Mouse (Mus musculus) neural tube, embryonic 11.5 days (tissue): ENCODE results near the gene Isyna1. TPM values are rescaled to one million over a fixed set of nuclear protein-coding genes. Genes with fewer than 3 reads are reported as not detected.
A peak's percentile ranks its signal among the peaks of the same experiment; 100 is the strongest.

Experiments used
- ATAC-seq: fragments of 200-750 bp; cut with Nextera tagmentation; 2 replicates; pipeline ENCODE4 v1.8.0; 2017; ENCODE audit warnings: moderate number of reproducible peaks, mild to moderate bottlenecking, moderate TSS enrichment, moderate library complexity; ENCODE audit not compliant: insufficient read depth, low FRiP score, low TSS enrichment
- DNase-seq: peaks from one replicate; pipeline ENCODE4 v3.0.0-alpha.2; 2015; ENCODE audit warnings: low spot score
- H3K27ac ChIP-seq: fragments of 300-500 bp; sonication (generic); 2 replicates; pipeline ENCODE4 v1.5.1; 2014; ENCODE audit warnings: low read depth, mild to moderate bottlenecking, low read length
- H3K27me3 ChIP-seq: fragments of 300-500 bp; sonication (generic); 2 replicates; pipeline ENCODE4 v1.6.1; 2014; ENCODE audit warnings: mild to moderate bottlenecking, low read length, mixed read lengths; ENCODE audit not compliant: control insufficient read depth, insufficient read depth
- H3K36me3 ChIP-seq: fragments of 300-500 bp; sonication (generic); 2 replicates; pipeline ENCODE4 v1.6.1; 2014; ENCODE audit warnings: mild to moderate bottlenecking, low read length, moderate library complexity, mixed read lengths; ENCODE audit not compliant: control insufficient read depth, insufficient read depth
- H3K4me1 ChIP-seq: fragments of 300-500 bp; sonication (generic); 2 replicates; pipeline ENCODE4 v1.6.1; 2014; ENCODE audit warnings: low read length, mixed read lengths; ENCODE audit not compliant: control insufficient read depth, insufficient read depth
- H3K4me2 ChIP-seq: fragments of 300-500 bp; sonication (generic); 2 replicates; pipeline ENCODE4 v1.6.1; 2014; ENCODE audit warnings: low read depth, mild to moderate bottlenecking, moderate library complexity
- H3K4me3 ChIP-seq: fragments of 300-500 bp; sonication (generic); 2 replicates; pipeline ENCODE4 v1.5.1; 2014; ENCODE audit warnings: low read depth, low read length
- H3K9ac ChIP-seq: fragments of 300-500 bp; sonication (generic); 2 replicates; pipeline ENCODE4 v1.6.1; 2014; ENCODE audit warnings: mild to moderate bottlenecking, low read length
- H3K9me3 ChIP-seq: fragments of 300-500 bp; sonication (generic); 2 replicates; pipeline ENCODE4 v1.6.1; 2016; ENCODE audit warnings: low read length; ENCODE audit not compliant: control insufficient read depth
- whole genome bisulfite sequencing: fragments of 180-500 bp; shearing (Covaris S2); extraction: QIAGEN DNeasy Blood & Tissue Kit; methylation state at CpG from one replicate; pipeline ENCODE4 v1.1.7; 2014; 5-methylcytosine and 5-hydroxymethylcytosine counted together
- polyA plus RNA-seq: library from polyadenylated mRNA; unstranded; fragments of >200 nt; fragmentation: Nextera tagmentation; extraction: Ambion mirVana; gene quantifications from 2 replicates; pipeline ENCODE4 v1.2.1, GENCODE M21; 2014

The Isyna1 gene
- polyA plus RNA-seq, 1 experiment from 2014 or later, result 87.9 TPM

GRCm38 (mm10) chr8:70630532-70631381 is 36.6 kb downstream of the Isyna1 start:
- Histone ChIP-seq H3K4me2 (no peak overlapping the region; the same call in 1 of the 2 replicates), H3K27ac (no peak overlapping the region), H3K9me3 (no peaks in the 10 kb centered on the region), H3K9ac (peak overlapping the region; percentile 58), H3K4me3 (no peak overlapping the region), H3K36me3 (no peaks in the 10 kb centered on the region), H3K4me1 (peaks cover 10% of the 10 kb centered on the region; the same call in 1 of the 2 replicates), H3K27me3 (peaks cover 11% of the 10 kb centered on the region)
- WGBS, result 11% methylated on average over 22 of the region's 22 CpGs
- DNase-seq (no peak), ATAC-seq (no peak)

GRCm38 (mm10) chr8:70631436-70631835 is 37.3 kb downstream of the Isyna1 start:
- H3K9ac ChIP-seq, result no peak overlapping the region
- no peaks in the 10 kb centered on the region for H3K36me3 ChIP-seq
- H3K27me3 ChIP-seq, result peaks cover 11% of the 10 kb centered on the region
- DNase-seq (no peak), ATAC-seq (no peak)
- no peaks in the 10 kb centered on the region for H3K9me3 ChIP-seq
- 19% methylated on average over 23 of the region's 24 CpGs for WGBS
- no peak overlapping the region for H3K27ac ChIP-seq
- H3K4me3 ChIP-seq, result no peak overlapping the region
- H3K4me1 ChIP-seq, result peaks cover 10% of the 10 kb centered on the region; the same call in 1 of the 2 replicates
- no peak overlapping the region for H3K4me2 ChIP-seq

GRCm38 (mm10) chr8:70632346-70632892 is 38.2 kb downstream of the Isyna1 start, which contains the start of gene Gdf15:
TSS of gene Gdf15 (minus strand) at chr8:70632456.
- H3K27me3 ChIP-seq, result peaks cover 11% of the 10 kb centered on the region
- no peaks in the 10 kb centered on the region for H3K36me3 ChIP-seq
- no peak within 1 kb of the TSS for H3K9ac ChIP-seq
- H3K9me3 ChIP-seq, result no peaks in the 10 kb centered on the region
- H3K27ac ChIP-seq, result no peak within 1 kb of the TSS
- no peak within 1 kb of the TSS for H3K4me3 ChIP-seq
- no peak for DNase-seq
- H3K4me2 ChIP-seq, result no peak within 1 kb of the TSS
- 76% methylated on average over 6 of the region's 6 CpGs for WGBS
- H3K4me1 ChIP-seq, result peaks cover 10% of the 10 kb centered on the region; the same call in 1 of the 2 replicates
- no peak for ATAC-seq

- Histone ChIP-seq H3K4me2 (no peak overlapping the region), H3K4me1 (peaks cover 10% of the 10 kb centered on the region; the same call in 1 of the 2 replicates), H3K9me3 (no peaks in the 10 kb centered on the region), H3K27me3 (peaks cover 11% of the 10 kb centered on the region), H3K4me3 (no peak overlapping the region), H3K36me3 (no peaks in the 10 kb centered on the region), H3K9ac (no peak overlapping the region), H3K27ac (no peak overlapping the region)
- 73% methylated on average over 6 of the region's 6 CpGs for whole genome bisulfite sequencing
- no peak for DNase-seq
- ATAC-seq, result no peak
These were observed 39.9 kb downstream of the Isyna1 start for GRCm38 (mm10) chr8:70634066-70634465.

- no peaks in the 10 kb centered on the region for H3K9me3 ChIP-seq
- no peak overlapping the region for H3K9ac ChIP-seq
These were observed 41.4 kb downstream of the Isyna1 start for GRCm38 (mm10) chr8:70635527-70635926.

GRCm38 (mm10) chr8:70636838-70637237 is 42.7 kb downstream of the Isyna1 start:
- Histone ChIP-seq H3K4me2 (no peak overlapping the region), H3K9ac (no peak overlapping the region), H3K27ac (no peak overlapping the region), H3K27me3 (no peaks in the 10 kb centered on the region), H3K4me3 (no peak overlapping the region), H3K9me3 (no peaks in the 10 kb centered on the region), H3K4me1 (no peaks in the 10 kb centered on the region), H3K36me3 (no peaks in the 10 kb centered on the region)
- 62% methylated on average over 8 of the region's 8 CpGs for WGBS
- ATAC-seq (no peak), DNase-seq (no peak)

More at GRCm38 (mm10) chr8:70635527-70635926, 41.4 kb downstream of the Isyna1 start:
- Histone ChIP-seq H3K4me3 (no peak overlapping the region), H3K4me1 (0 out of 2 replicates have a peak, but pooled peaks cover 6% of the 10 kb centered on the region), H3K4me2 (no peak overlapping the region), H3K27ac (no peak overlapping the region), H3K27me3 (peaks cover 11% of the 10 kb centered on the region), H3K36me3 (no peaks in the 10 kb centered on the region)
- 79% methylated on average over 6 of the region's 6 CpGs for WGBS
- DNase-seq (no peak), ATAC-seq (no peak)

GRCm38 (mm10) chr8:70638752-70639151 is 44.6 kb downstream of the Isyna1 start:
- Histone ChIP-seq H3K4me1 (no peaks in the 10 kb centered on the region), H3K9me3 (no peaks in the 10 kb centered on the region), H3K9ac (no peak overlapping the region), H3K27me3 (no peaks in the 10 kb centered on the region), H3K4me2 (no peak overlapping the region), H3K4me3 (no peak overlapping the region), H3K27ac (no peak overlapping the region), H3K36me3 (no peaks in the 10 kb centered on the region)
- 79% methylated on average over 9 of the region's 9 CpGs for WGBS
- ATAC-seq (no peak), DNase-seq (no peak)

- H3K4me2 ChIP-seq, result no peak overlapping the region
- ATAC-seq (no peak), DNase-seq (no peak)
- 65% methylated on average over 3 of the region's 3 CpGs for WGBS
- no peak overlapping the region for H3K4me3 ChIP-seq
- H3K9ac ChIP-seq, result no peak overlapping the region
- no peak overlapping the region for H3K27ac ChIP-seq
- H3K4me1 ChIP-seq, result peaks cover 19% of the 10 kb centered on the region
- no peaks in the 10 kb centered on the region for H3K27me3 ChIP-seq
- no peaks in the 10 kb centered on the region for H3K36me3 ChIP-seq
- no peaks in the 10 kb centered on the region for H3K9me3 ChIP-seq
These were observed 48.8 kb downstream of the Isyna1 start for GRCm38 (mm10) chr8:70643019-70643418.
